Mouse (Mus musculus) lung, embryonic 14.5 days (tissue): Measurements from ENCODE around the gene Ccdc86. TPM values are rescaled to one million over a fixed set of nuclear protein-coding genes. Genes with fewer than 3 reads are reported as not detected.

Experiments used
- ATAC-seq: fragments of 200-750 bp; cut with Nextera tagmentation; 2 replicates; pipeline ENCODE4 v1.8.0; 2017; ENCODE audit warnings: mild to moderate bottlenecking, moderate TSS enrichment, moderate library complexity; ENCODE audit not compliant: insufficient read depth
- DNase-seq: peaks from one replicate; pipeline ENCODE4 v3.0.0-alpha.2; 2015
- H3K27ac ChIP-seq: fragments of 300-500 bp; sonication (generic); 2 replicates; pipeline ENCODE4 v1.5.1; 2014; ENCODE audit warnings: low read depth, mild to moderate bottlenecking, moderate library complexity
- H3K27me3 ChIP-seq: fragments of 300-500 bp; sonication (generic); 2 replicates; pipeline ENCODE4 v1.6.1; 2014; ENCODE audit warnings: low read length, control low read depth; ENCODE audit not compliant: insufficient read depth
- H3K36me3 ChIP-seq: fragments of 300-500 bp; sonication (generic); 2 replicates; pipeline ENCODE4 v1.6.1; 2014; ENCODE audit warnings: control low read depth; ENCODE audit not compliant: insufficient read depth
- H3K4me1 ChIP-seq: fragments of 300-500 bp; sonication (generic); 2 replicates; pipeline ENCODE4 v1.6.1; 2014; ENCODE audit warnings: antibody characterized with exemption, control low read depth; ENCODE audit not compliant: insufficient read depth
- H3K4me2 ChIP-seq: fragments of 300-500 bp; sonication (generic); 2 replicates; pipeline ENCODE4 v1.6.1; 2014; ENCODE audit warnings: mild to moderate bottlenecking
- H3K4me3 ChIP-seq: fragments of 300-500 bp; sonication (generic); 2 replicates; pipeline ENCODE4 v1.5.1; 2014; ENCODE audit warnings: low read depth, low read length
- H3K9ac ChIP-seq: fragments of 300-500 bp; sonication (generic); 2 replicates; pipeline ENCODE4 v1.6.1; 2014
- H3K9me3 ChIP-seq: fragments of 300-500 bp; sonication (generic); 2 replicates; pipeline ENCODE4 v1.6.1; 2016; ENCODE audit warnings: low read depth, low read length, control low read depth
- CTCF ChIP-seq: IDR thresholded peaks from 2 replicates; pipeline ENCODE4 v1.5.1; 2016; ENCODE audit warnings: antibody characterized with exemption, low read depth
- WGBS: fragments of 180-500 bp; shearing (Covaris S2); extraction: QIAGEN DNeasy Blood & Tissue Kit; methylation state at CpG from one replicate; pipeline ENCODE4 v1.1.7; 2014; 5-methylcytosine and 5-hydroxymethylcytosine counted together
- polyA plus RNA-seq: library from polyadenylated mRNA; unstranded; fragments of >200 nt; fragmentation: Nextera tagmentation; extraction: Ambion mirVana; gene quantifications from 2 replicates; pipeline ENCODE4 v1.2.1, GENCODE M21; 2014

The Ccdc86 gene
- polyA plus RNA-seq, 1 experiment from 2014 or later = 32.7 TPM

- peak overlapping the region; percentile 21; the same call in 1 of the 2 replicates for H3K27ac ChIP-seq
- no peak for TF ChIP-seq CTCF
- H3K4me1 ChIP-seq = peaks cover 8% of the 10 kb centered on the region
- no peak overlapping the region for H3K9ac ChIP-seq
- ATAC-seq = peak; percentile 59; the same call in 1 of the 2 replicates
- WGBS = 36% methylated on average over 11 of the region's 11 CpGs
- H3K27me3 ChIP-seq = no peaks in the 10 kb centered on the region; the same call in 1 of the 2 replicates
- no peaks in the 10 kb centered on the region for H3K36me3 ChIP-seq
- peak; percentile 76 for DNase-seq
- peak overlapping the region; percentile 32 for H3K4me2 ChIP-seq
- H3K4me3 ChIP-seq = no peak overlapping the region
- H3K9me3 ChIP-seq = no peaks in the 10 kb centered on the region
Observed at GRCm38 (mm10) chr19:10952021-10952939, 3.2 kb upstream of the Ccdc86 start.

- H3K9me3 ChIP-seq = no peaks in the 10 kb centered on the region
- peaks cover 10% of the 10 kb centered on the region for H3K4me1 ChIP-seq
- 29% methylated on average over 9 of the region's 9 CpGs for WGBS
- no peak for TF ChIP-seq CTCF
- H3K27me3 ChIP-seq = no peaks in the 10 kb centered on the region; the same call in 1 of the 2 replicates
- peak overlapping the region; percentile 53 for H3K9ac ChIP-seq
- peak overlapping the region; percentile 79 for H3K4me2 ChIP-seq
- DNase-seq (no peak), ATAC-seq (peak; percentile 2; the same call in 1 of the 2 replicates)
- peak overlapping the region; percentile 60 for H3K4me3 ChIP-seq
- H3K27ac ChIP-seq = peak overlapping the region; percentile 70
- peaks cover 10% of the 10 kb centered on the region for H3K36me3 ChIP-seq
Observed at GRCm38 (mm10) chr19:10949558-10949957, 492 bp upstream of the Ccdc86 start.

- WGBS = under 1% methylated on average over 20 of the region's 20 CpGs
- Histone ChIP-seq H3K4me1 (peaks cover 10% of the 10 kb centered on the region), H3K27ac (no peak overlapping the region), H3K36me3 (peaks cover 22% of the 10 kb centered on the region), H3K27me3 (no peaks in the 10 kb centered on the region; the same call in 1 of the 2 replicates), H3K4me3 (peak overlapping the region; percentile 60), H3K4me2 (peak overlapping the region; percentile 79), H3K9me3 (no peaks in the 10 kb centered on the region), H3K9ac (peak overlapping the region; percentile 81)
- ATAC-seq = 0 out of 2 replicates have a peak, but pooled peaks have one; percentile 0
- no peak for TF ChIP-seq CTCF
- no peak for DNase-seq
Observed at GRCm38 (mm10) chr19:10948416-10948815, 650 bp downstream of the Ccdc86 start.

GRCm38 (mm10) chr19:10947219-10947618 is 1.8 kb downstream of the Ccdc86 start:
- Histone ChIP-seq H3K27me3 (no peaks in the 10 kb centered on the region), H3K9ac (peak overlapping the region; percentile 81), H3K4me1 (peaks cover 10% of the 10 kb centered on the region), H3K27ac (no peak overlapping the region), H3K4me3 (peak overlapping the region; percentile 60), H3K9me3 (no peaks in the 10 kb centered on the region), H3K36me3 (peaks cover 34% of the 10 kb centered on the region), H3K4me2 (peak overlapping the region; percentile 79)
- 81% methylated on average over 5 of the region's 5 CpGs for WGBS
- DNase-seq = no peak
- no peak for TF ChIP-seq CTCF
- no peak for ATAC-seq

GRCm38 (mm10) chr19:10946506-10946905 is 2.6 kb downstream of the Ccdc86 start:
- TF ChIP-seq CTCF = no peak
- no peak overlapping the region for H3K27ac ChIP-seq
- peak overlapping the region; percentile 79 for H3K4me2 ChIP-seq
- ATAC-seq (no peak), DNase-seq (no peak)
- H3K9me3 ChIP-seq = no peaks in the 10 kb centered on the region
- H3K27me3 ChIP-seq = no peaks in the 10 kb centered on the region
- no peak overlapping the region for H3K9ac ChIP-seq
- 85% methylated on average over 3 of the region's 3 CpGs for WGBS
- H3K4me3 ChIP-seq = no peak overlapping the region; the same call in 1 of the 2 replicates
- peaks cover 41% of the 10 kb centered on the region for H3K36me3 ChIP-seq
- H3K4me1 ChIP-seq = peaks cover 6% of the 10 kb centered on the region

GRCm38 (mm10) chr19:10943955-10944354 is 5.1 kb downstream of the Ccdc86 start:
- Histone ChIP-seq H3K4me3 (no peak overlapping the region), H3K27me3 (no peaks in the 10 kb centered on the region), H3K36me3 (peaks cover 41% of the 10 kb centered on the region), H3K27ac (no peak overlapping the region), H3K9me3 (no peaks in the 10 kb centered on the region), H3K4me1 (peaks cover 16% of the 10 kb centered on the region), H3K4me2 (no peak overlapping the region), H3K9ac (no peak overlapping the region)
- no peak for ATAC-seq
- 83% methylated on average over 3 of the region's 3 CpGs for WGBS
- no peak for DNase-seq
- TF ChIP-seq CTCF = no peak

GRCm38 (mm10) chr19:10940801-10941457 is 8.1 kb downstream of the Ccdc86 start:
- peak overlapping the region; percentile 88 for H3K4me2 ChIP-seq
- DNase-seq (peak; percentile 56), ATAC-seq (peak; percentile 77)
- no peak for TF ChIP-seq CTCF
- 4% methylated on average over 40 of the region's 40 CpGs for WGBS
- H3K36me3 ChIP-seq = peaks cover 40% of the 10 kb centered on the region
- H3K9me3 ChIP-seq = no peaks in the 10 kb centered on the region
- H3K4me1 ChIP-seq = peaks cover 10% of the 10 kb centered on the region
- H3K9ac ChIP-seq = peak overlapping the region; percentile 56
- no peak overlapping the region for H3K27ac ChIP-seq
- H3K4me3 ChIP-seq = peak overlapping the region; percentile 37
- no peaks in the 10 kb centered on the region for H3K27me3 ChIP-seq
